27 mouse cellular contexts compared by ENCODE assay signal in the genomic region with DNA sequence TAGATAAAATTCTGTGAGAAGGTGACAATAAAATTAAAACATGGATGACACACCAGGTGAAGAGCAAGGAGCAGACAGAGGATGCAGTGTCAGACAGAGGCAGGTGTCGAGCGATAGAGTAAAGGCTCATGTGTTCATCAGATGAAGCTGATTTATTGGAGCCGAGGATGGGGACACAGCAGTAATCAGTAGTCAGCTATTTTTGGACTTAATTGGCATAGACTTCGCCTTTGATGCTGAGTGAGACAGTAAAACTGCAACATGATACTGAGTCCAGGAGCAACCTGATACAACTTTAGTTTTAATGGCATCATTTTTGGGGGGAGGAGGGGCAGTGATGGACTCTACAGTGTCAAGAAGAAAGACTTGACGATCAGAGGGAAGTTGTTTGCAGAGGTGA.
A peak's percentile ranks its signal among the peaks of the same experiment; 100 is the strongest.
DNase-seq lines count a peak whose midpoint lies in the region; ATAC-seq and TF ChIP-seq lines count a peak whose summit lies in the region.
"Had no signal": no experiment of that assay in that cellular context is flagged by ENCODE, and none has a peak within 500 bp of the region (broad histone marks: within the 10 kb centered on the region; RNA-seq: fewer than 3 reads in every experiment).

No protein-coding gene starts in this region.

- H3K4me3 ChIP-seq in kidney, embryonic 14.5 days (ENCODE audit: low read length): no peak overlapping the region
- H3K4me3 ChIP-seq in kidney, postnatal 0 days (replicated peaks; ENCODE audit: low read depth, low read length): no peak overlapping the region
- H3K4me3 ChIP-seq in midbrain, embryonic 16.5 days (ENCODE audit: low read depth, low read length): no peak overlapping the region
- H3K4me3 ChIP-seq in midbrain, embryonic 11.5 days (ENCODE audit: low read depth, low read length): no peak overlapping the region
- H3K4me3 ChIP-seq: embryonic facial prominence, embryonic 12.5 days; embryonic facial prominence, embryonic 15.5 days; heart, embryonic 12.5 days; heart, embryonic 15.5 days; hindbrain, embryonic 10.5 days; hindbrain, embryonic 13.5 days had no signal

- ATAC-seq in kidney, embryonic 14.5 days (ENCODE audit: low FRiP score, low TSS enrichment): peak; percentile 80
- ATAC-seq in kidney, postnatal 0 days (replicated peaks; ENCODE audit: low FRiP score, low read depth): no peak; the same call in 1 of the 2 replicates
- 0 out of 2 replicates have a peak, but pooled peaks have one; percentile 11 for ATAC-seq in midbrain, embryonic 16.5 days
- ATAC-seq in midbrain, embryonic 11.5 days (ENCODE audit: low FRiP score): no peak
- ATAC-seq: CD4-positive, CD25-positive, alpha-beta regulatory T cell, adult 4 months; forebrain, embryonic 14.5 days; forebrain, postnatal 0 days; hindbrain, embryonic 16.5 days had no signal

- no peak for DNase-seq in kidney, adult 9 months
- peak; percentile 12 for DNase-seq in kidney, postnatal 0 days (ENCODE audit: low spot score)
- no peak for DNase-seq in kidney, adult 18-20 months
- DNase-seq in midbrain, embryonic 11.5 days (ENCODE audit: low spot score, missing footprints): no peak
- DNase-seq in mesoderm, embryonic 11.5 days (ENCODE audit: low read depth, low spot score): peak; percentile 2
- no peak for DNase-seq in thymus, adult 18-20 months
- DNase-seq: adrenal gland, adult 8-10 months; adrenal gland, postnatal 25 days; cerebellum, adult 18-20 months; cerebellum, adult 9-10 months; cerebellum, postnatal 14 days; forebrain, postnatal 0 days; gastrocnemius, postnatal 25 days; heart, adult 18-20 months; heart, postnatal 10 days; heart, postnatal 36 days had no signal

- no peak overlapping the region for H3K9ac ChIP-seq in kidney, embryonic 14.5 days (ENCODE audit: low read depth, low read length)
- no peak overlapping the region for H3K9ac ChIP-seq in kidney, postnatal 0 days (ENCODE audit: low read depth, low read length)
- H3K9ac ChIP-seq in midbrain, embryonic 16.5 days (ENCODE audit: low read depth, low read length): no peak overlapping the region
- H3K9ac ChIP-seq in midbrain, embryonic 11.5 days (ENCODE audit: low read length): no peak overlapping the region
- H3K9ac ChIP-seq: embryonic facial prominence, embryonic 12.5 days; embryonic facial prominence, embryonic 15.5 days; forebrain, postnatal 0 days; heart, embryonic 12.5 days; heart, embryonic 15.5 days; hindbrain, embryonic 13.5 days had no signal

- no peak overlapping the region for H3K27ac ChIP-seq in kidney, embryonic 14.5 days (ENCODE audit: low read depth, low read length)
- no peak overlapping the region for H3K27ac ChIP-seq in kidney, postnatal 0 days
- H3K27ac ChIP-seq in midbrain, embryonic 16.5 days (ENCODE audit: low read length): no peak overlapping the region
- no peak overlapping the region for H3K27ac ChIP-seq in midbrain, embryonic 11.5 days (ENCODE audit: low read depth, low read length)
- H3K27ac ChIP-seq: embryonic facial prominence, embryonic 12.5 days; embryonic facial prominence, embryonic 15.5 days; heart, embryonic 15.5 days; hindbrain, embryonic 10.5 days; hindbrain, embryonic 13.5 days had no signal

- H3K36me3 ChIP-seq in kidney, embryonic 14.5 days (ENCODE audit: control insufficient read depth, insufficient read depth, low read length): no peaks in the 10 kb centered on the region
- H3K36me3 ChIP-seq in kidney, postnatal 0 days (ENCODE audit: insufficient read depth, low read length): no peaks in the 10 kb centered on the region
- no peaks in the 10 kb centered on the region for H3K36me3 ChIP-seq in midbrain, embryonic 16.5 days (ENCODE audit: control insufficient read depth, insufficient read depth, low read length)
- no peaks in the 10 kb centered on the region for H3K36me3 ChIP-seq in midbrain, embryonic 11.5 days (ENCODE audit: control insufficient read depth, insufficient read depth, low read length)
- H3K36me3 ChIP-seq: embryonic facial prominence, embryonic 12.5 days; embryonic facial prominence, embryonic 15.5 days; heart, embryonic 12.5 days; heart, embryonic 15.5 days; hindbrain, embryonic 10.5 days; hindbrain, embryonic 13.5 days had no signal

- H3K4me1 ChIP-seq in kidney, embryonic 14.5 days (ENCODE audit: control insufficient read depth, insufficient read depth, low read length): no peaks in the 10 kb centered on the region
- H3K4me1 ChIP-seq in kidney, postnatal 0 days (replicated peaks; ENCODE audit: insufficient read depth, low read length): no peaks in the 10 kb centered on the region
- no peaks in the 10 kb centered on the region for H3K4me1 ChIP-seq in midbrain, embryonic 16.5 days (ENCODE audit: control insufficient read depth, insufficient read depth, low read length)
- no peaks in the 10 kb centered on the region for H3K4me1 ChIP-seq in midbrain, embryonic 11.5 days (ENCODE audit: control insufficient read depth, insufficient read depth, low read length)
- H3K4me1 ChIP-seq: embryonic facial prominence, embryonic 12.5 days; embryonic facial prominence, embryonic 15.5 days; heart, embryonic 12.5 days; heart, embryonic 15.5 days; hindbrain, embryonic 10.5 days; hindbrain, embryonic 13.5 days had no signal

- TF ChIP-seq CTCF in kidney, postnatal 0 days (IDR thresholded peaks at IDR 0.05; ENCODE audit: low read depth): no peak

- WGBS in kidney, embryonic 14.5 days: 29% methylated on average over 5 of the region's 5 CpGs
- WGBS in kidney, postnatal 0 days: 25% methylated on average over 5 of the region's 5 CpGs
- 80% methylated on average over 5 of the region's 5 CpGs for WGBS in midbrain, embryonic 16.5 days
- WGBS in midbrain, embryonic 11.5 days: 84% methylated on average over 5 of the region's 5 CpGs

- no peaks in the 10 kb centered on the region for H3K9me3 ChIP-seq in kidney, embryonic 14.5 days (ENCODE audit: control insufficient read depth, low read length)
- H3K9me3 ChIP-seq in kidney, postnatal 0 days (replicated peaks; ENCODE audit: low read length): no peaks in the 10 kb centered on the region
- no peaks in the 10 kb centered on the region for H3K9me3 ChIP-seq in midbrain, embryonic 16.5 days (replicated peaks; ENCODE audit: control insufficient read depth, low read length, poor library complexity, severe bottlenecking)
- no peaks in the 10 kb centered on the region for H3K9me3 ChIP-seq in midbrain, embryonic 11.5 days (ENCODE audit: control insufficient read depth, low read length)
- H3K9me3 ChIP-seq: embryonic facial prominence, embryonic 12.5 days; embryonic facial prominence, embryonic 15.5 days; heart, embryonic 12.5 days; heart, embryonic 15.5 days; hindbrain, embryonic 10.5 days; hindbrain, embryonic 13.5 days had no signal

- no peak overlapping the region for H3K4me2 ChIP-seq in kidney, embryonic 14.5 days (replicated peaks; ENCODE audit: low read depth, low read length)
- H3K4me2 ChIP-seq in kidney, postnatal 0 days (ENCODE audit: low read length): no peak overlapping the region
- no peak overlapping the region for H3K4me2 ChIP-seq in midbrain, embryonic 16.5 days (ENCODE audit: low read length)
- no peak overlapping the region for H3K4me2 ChIP-seq in midbrain, embryonic 11.5 days
- H3K4me2 ChIP-seq: embryonic facial prominence, embryonic 12.5 days; embryonic facial prominence, embryonic 15.5 days; heart, embryonic 12.5 days; heart, embryonic 15.5 days; hindbrain, embryonic 13.5 days had no signal

- no peaks in the 10 kb centered on the region for H3K27me3 ChIP-seq in kidney, embryonic 14.5 days (ENCODE audit: control insufficient read depth, insufficient read depth, low read length)
- H3K27me3 ChIP-seq in kidney, postnatal 0 days (ENCODE audit: insufficient read depth, low read length): no peaks in the 10 kb centered on the region
- no peaks in the 10 kb centered on the region for H3K27me3 ChIP-seq in midbrain, embryonic 16.5 days (ENCODE audit: control insufficient read depth, insufficient read depth, low read depth, low read length)
- H3K27me3 ChIP-seq in midbrain, embryonic 11.5 days (ENCODE audit: control insufficient read depth, insufficient read depth, low read length): no peaks in the 10 kb centered on the region
- H3K27me3 ChIP-seq: embryonic facial prominence, embryonic 12.5 days; embryonic facial prominence, embryonic 15.5 days; heart, embryonic 12.5 days; heart, embryonic 15.5 days; hindbrain, embryonic 13.5 days had no signal

Comparison
In these comparisons a context has a peak if more than half of its experiments do, and no peak if none do; other contexts are left out.
1. ATAC-seq: peak in kidney, embryonic 14.5 days (single experiment) and midbrain, embryonic 16.5 days (single experiment); none in kidney, postnatal 0 days (single experiment) and midbrain, embryonic 11.5 days (single experiment).
2. DNase-seq: peak in kidney, postnatal 0 days (single experiment) and mesoderm, embryonic 11.5 days (single experiment); none in kidney, adult 9 months (single experiment), kidney, adult 18-20 months (single experiment), midbrain, embryonic 11.5 days (single experiment) and thymus, adult 18-20 months (0 of 2).